Mouse (Mus musculus): ENCODE results near the gene Eif2b4.

Gene Eif2b4

DNA sequence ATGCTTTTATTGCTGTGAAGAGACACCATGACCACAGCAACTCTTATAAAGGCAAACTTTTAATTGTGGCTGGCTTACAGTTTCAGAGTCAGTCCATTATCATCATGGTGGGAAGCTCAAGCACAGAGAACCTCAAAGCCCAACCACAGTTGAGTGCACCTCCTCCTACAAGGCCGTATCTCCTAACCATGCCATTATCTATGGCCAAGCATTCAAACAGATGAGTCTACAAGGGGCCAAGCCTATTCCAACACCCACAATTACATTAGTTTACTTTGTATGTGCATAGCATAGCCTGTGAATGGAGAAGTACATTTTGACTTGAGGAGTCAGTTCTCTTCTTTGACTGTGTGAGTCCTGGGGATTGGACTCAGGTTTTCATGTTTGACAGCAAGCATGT lies 28.4 kb downstream of the Eif2b4 start:
- DNase-seq (ENCODE audit: extremely low read depth, low read depth, low spot score) = no peak

DNA sequence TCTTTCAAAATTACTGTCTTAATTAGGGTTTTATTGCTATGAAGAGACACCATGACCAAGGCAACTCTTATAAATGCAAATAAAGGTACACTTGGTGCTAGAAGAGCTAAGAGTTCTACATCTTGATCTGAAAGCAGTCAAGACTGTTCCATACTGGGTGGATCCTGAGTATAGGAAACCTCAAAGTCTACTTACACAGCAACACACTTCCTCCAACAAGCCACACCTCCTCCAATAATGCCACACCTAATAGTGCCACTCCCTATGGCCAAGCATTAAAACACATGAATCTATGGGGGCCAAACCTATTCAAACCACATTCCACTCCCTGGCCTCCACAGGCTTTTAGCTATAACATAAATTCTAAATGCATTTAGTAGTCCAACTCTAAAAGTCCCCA lies 30.8 kb downstream of the Eif2b4 start:
- DNase-seq (ENCODE audit: extremely low read depth, low read depth, low spot score) = no peak

DNA sequence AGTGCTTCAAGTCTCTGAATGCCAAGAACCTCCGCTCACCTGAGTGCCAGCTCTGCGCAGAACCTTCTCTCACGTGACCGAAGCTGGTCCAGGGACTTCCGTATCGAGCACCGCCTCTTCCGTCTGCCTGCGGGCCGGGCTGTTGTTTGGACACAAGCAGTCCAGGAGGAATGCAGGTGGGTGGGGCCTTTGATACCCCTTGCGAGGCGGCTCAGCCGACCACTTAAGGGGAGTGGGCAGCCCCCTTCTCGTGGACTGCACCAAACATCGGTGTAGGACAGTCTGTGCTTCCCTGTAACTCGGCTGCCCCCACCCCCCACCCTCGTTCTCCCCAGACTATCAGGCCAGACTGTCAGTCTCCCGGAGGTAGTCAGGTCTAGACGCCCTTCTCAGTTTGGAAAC lies 39.1 kb downstream of the Eif2b4 start, which contains the start of gene Mpv17:
TSS of gene Mpv17 (minus strand) at position 100 of the 402 bp plus-strand sequence.
- DNase-seq (ENCODE audit: extremely low read depth, low read depth, low spot score) = peak; percentile 64

DNA sequence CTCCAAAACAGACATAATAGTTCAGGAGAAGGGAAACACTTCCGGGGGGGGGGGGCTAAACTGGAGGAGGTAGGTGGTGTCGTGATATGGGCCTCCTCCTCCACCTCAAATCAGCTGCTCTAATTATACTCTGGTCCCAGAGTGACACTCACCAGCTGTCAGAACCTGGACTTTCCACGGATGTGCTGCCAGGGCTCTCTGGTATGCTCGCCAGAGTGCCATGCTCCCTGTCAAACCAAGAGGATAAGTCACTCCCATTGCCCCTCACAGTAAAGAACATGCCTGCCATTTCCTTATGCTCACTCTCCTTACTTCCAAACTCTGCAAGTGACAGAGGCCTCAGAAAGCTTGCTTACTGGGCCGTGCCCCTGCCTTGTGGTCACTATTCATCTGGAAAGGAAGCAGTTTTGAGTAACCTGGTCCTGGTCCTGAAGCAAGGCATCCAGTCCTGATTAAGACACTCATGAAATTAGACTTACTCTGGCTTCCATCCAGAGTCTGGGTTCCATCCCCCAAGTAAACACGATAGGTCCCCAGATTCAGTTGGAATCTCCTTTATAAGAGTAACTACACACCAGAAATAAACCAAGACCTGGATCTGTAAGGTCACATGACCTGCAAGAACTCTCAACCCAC lies 39.6 kb downstream of the Eif2b4 start:
- no peak for DNase-seq (ENCODE audit: extremely low read depth, low read depth, low spot score)

DNA sequence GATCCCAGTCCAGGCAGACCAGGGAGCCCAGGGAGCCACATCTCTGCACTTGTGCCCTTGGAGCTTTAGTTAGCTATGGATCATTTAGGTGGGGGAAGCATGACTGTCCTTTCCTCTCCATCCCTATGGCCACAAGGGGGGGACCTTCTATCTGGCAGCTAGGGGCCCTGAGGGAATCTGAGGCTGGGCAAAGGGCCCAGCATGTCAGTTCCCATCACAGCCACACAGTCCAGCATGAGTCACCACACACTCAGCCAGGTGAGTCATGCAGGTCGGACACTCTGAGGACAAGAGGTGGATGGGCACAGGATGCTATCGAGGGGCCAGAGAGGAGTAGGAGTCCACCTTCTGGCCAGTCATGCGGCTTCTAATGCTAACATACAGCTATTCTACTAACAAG lies 41.5 kb downstream of the Eif2b4 start:
- DNase-seq (ENCODE audit: extremely low read depth, low read depth, low spot score) = no peak

DNA sequence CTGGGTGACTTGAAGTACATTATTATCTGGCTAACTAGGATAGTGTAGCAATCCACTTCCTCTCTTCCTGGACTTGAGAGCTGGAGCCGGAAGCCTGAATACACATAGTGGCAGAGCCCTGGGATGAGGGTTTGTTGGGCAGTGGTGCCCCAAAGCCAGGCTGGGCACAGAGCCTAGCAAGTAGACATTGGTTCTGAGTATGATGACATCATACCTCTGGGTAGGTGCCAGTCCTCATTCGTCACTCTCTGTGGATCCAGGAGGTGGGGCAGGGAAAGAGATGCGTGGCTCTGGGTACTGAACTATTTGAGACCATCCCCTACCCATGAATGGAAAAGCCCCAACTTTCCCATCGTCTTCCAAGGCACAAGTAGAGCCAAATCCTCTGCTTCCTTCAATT lies 43.4 kb downstream of the Eif2b4 start:
- DNase-seq (ENCODE audit: extremely low read depth, low read depth, low spot score) = no peak

DNA sequence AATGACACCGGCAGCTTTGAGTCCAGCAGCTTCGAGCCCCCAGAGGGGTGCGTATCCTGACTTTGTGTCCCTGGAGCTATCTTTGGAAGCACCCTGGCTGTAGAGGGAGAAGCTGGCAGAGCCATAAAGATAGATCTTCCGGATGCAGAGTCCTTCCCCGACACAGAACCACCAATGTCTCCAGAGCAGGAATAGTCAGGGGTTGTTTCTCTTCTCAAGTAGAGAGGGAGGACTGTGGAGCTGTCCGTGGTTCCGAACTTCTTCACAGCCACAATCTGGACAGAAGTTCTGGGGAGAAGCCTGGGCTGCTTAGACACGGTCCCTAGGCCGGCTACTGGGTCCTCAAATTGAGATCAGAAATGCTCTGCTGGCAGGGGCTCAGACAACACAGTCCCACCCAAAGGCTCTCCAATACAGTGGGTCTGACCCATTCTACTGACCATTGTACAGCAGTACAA lies 54.2 kb downstream of the Eif2b4 start:
- DNase-seq (ENCODE audit: extremely low read depth, low read depth, low spot score) = no peak

DNA sequence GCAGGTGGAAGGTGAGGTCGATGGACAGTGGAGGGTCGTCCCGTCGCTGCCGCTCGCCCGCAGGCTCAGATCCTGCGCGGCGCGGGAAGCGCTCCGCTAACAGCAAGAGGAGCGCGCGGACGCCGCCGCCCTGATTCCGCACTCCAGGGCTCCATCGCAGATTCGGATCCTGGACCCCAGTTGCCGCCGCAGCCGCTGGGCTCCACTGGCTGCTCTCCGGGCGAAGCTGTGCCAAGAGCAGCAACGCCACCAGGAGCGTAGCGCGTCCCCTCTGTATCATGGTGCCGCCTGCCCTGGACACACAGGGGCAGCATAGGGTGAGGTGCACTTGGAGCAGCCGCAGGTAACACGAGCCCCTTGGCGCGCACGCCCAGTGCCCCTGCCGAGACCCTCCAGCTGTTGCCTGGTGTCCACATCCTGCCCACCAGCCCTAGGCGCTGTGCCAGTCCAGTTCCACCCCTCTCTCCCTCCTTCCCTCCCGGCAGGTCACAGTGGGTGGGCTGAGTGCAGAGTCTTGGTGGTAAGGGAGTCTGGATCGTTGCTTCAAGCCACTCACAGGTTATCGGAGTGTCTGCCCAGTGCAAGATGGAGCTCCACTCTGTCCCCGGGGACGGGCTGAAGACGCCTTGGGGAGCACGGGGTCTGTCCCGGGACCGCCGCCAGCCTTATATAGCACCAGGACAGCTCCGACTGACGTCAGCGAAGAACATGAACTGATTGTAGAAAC lies 54.8 kb downstream of the Eif2b4 start, which contains the start of gene Ucn:
TSS of gene Ucn (minus strand) at position 589 of the 727 bp plus-strand sequence.
- no peak for DNase-seq (ENCODE audit: extremely low read depth, low read depth, low spot score)

DNA sequence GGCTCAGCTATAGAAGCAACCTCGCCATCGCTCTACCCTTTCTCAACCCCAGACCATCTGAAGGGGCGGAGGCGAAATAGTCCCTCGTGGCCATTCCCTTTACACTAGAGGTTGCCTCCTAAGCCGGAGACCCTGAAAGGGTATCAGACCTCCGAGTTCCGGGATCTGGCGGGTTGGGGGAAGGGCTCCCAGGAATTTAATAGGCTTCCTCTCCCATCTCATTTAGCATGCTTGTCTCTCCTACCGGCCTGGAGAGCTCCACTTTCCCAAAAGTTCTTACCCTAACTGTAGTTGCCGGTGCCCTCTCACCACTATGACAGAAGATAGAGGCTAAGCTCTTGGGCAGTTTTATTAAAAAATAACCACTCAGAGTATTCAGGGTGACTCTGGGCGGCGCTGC lies 55.6 kb downstream of the Eif2b4 start:
- DNase-seq (ENCODE audit: extremely low read depth, low read depth, low spot score) = no peak

All from fat pad, adult 2 months (tissue).